Mouse (Mus musculus) frontal cortex, postnatal 14 days (tissue): Measurements from ENCODE around the gene Ccdc102a.

Source experiments
- DNase-seq, 2 experiments: peaks; one replicate each; pipeline ENCODE4 v3.0.0; 2022; ENCODE audit warnings: low spot score in 2 of 2

The Ccdc102a gene

DNA sequence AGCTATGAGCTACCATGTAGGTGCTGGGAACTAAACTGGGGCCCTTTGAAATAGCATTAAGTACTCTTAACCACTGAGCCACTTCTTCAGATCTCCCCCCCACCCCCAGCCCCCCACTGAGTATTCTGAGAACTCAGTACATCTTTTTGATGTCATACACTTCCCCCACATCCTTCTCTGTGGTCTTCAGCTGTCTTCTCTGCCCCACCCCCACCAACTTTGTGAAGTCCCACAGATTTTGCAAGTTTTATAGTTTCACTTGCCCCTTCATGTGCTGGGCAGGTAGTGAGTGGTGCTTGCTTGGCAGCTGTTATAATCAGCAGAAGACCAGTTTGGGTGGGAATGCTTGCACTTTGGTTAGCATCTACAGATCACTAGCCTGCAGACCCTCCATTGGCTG, 1.4 kb upstream of the Ccdc102a start:
- no peak for DNase-seq

DNA sequence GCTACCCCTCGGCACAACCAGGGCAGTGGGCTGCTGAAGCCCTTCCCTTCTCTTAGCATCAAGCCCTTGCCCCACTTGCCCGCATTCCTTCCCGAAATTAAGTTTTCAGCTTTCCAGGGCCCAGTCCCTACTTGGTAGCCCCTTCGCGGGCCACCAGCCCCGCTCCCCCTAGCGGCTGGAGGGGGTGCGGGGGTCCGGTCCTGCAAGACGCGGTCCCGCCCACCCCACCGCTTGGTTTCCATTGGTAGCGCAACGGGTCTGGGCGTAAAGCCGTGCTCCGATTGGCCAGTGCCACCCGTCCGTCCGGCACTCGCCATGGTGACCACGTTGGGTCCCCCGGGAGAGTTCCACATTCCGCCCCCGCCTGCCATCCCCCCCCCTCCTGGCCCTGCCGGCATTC, 546 bp downstream of the Ccdc102a start:
- DNase-seq = peak; percentile 76 to 78

DNA sequence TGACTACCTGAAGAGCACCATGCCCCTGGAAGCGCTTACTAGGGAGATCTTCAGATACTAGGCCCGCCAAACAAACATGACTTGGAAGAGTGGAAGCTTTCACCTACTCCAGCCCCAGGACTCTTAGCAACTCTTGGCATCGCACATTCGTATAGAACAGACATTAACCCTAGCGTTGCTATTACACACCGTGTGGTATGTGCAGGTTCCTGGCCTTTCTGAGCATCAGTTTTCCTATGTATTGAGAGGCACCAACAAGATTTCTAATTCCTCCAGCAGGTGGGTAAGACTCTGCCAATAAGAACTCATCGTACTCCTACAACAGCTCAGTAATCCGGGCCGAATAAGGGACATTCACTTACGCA, 956 bp downstream of the Ccdc102a start:
- DNase-seq = no peak

DNA sequence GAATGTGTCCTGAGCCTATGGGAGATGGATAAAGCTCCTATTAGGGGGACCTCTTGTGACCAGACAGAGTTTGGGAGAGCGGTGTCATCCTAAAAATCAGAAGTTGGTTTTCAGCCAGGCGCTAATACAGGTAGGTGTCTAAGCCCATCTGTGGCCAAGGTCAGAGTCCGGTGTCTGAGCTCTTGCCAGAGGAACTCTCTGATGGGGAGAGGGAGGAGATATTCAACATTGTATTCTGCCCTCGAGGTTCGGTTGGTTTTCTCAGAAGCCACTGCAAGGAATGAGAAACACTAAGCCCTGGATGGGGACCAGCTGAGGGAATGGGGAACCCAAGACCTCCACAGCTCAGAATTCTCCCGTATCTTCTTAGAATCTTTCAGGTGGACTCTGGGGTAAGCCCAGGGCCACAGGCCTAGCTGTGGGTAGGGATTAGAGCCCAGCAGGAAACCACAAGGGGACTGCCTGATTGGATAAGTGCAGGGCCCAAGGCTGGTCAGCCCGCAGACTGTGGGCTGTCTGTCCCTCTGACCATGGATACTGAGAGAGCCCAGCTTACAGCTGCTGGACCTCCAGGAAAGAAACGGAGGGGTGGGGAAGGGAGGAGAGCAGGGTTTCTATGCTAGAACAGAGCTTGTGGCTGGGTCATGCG, 1.5 kb downstream of the Ccdc102a start:
- no peak for DNase-seq

DNA sequence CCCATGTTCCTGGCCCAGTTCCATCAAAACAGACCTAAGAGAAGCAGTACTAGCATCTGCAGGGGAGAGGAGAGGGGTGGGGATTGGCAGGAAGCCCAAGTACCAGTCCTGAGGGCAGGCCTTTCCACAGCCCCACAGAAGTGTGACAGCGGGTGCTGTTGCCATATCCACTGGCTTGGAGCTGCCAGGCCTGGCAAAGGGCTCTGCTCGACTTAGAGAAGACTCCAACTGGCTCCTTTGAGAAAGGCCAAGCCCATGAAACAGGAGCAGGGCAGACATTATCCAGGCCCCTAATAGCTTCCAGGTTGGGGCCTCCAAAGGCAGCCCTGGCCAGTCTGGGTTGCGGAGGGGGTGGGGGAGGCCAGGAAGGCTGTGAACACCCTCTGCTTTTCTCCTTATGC, 3.2 kb downstream of the Ccdc102a start:
- no peak for DNase-seq

DNA sequence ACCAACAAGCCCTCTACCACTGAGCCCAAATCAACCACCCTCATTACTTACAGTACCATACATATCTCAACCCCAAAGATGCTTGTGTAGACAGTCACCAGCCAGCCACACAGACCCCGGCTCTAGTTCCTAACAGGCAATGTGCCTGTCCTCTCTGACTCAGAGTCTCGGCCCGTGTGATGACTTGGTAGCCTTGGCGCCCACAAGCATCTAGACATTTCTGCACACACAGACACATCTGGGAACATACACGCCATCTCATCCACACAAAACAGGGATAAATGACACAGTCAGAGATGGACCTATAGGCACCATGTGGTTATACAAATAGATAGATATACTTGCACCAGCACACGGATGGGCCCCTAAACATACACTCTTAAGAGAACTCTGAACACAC, 3.6 kb downstream of the Ccdc102a start:
- no peak for DNase-seq

DNA sequence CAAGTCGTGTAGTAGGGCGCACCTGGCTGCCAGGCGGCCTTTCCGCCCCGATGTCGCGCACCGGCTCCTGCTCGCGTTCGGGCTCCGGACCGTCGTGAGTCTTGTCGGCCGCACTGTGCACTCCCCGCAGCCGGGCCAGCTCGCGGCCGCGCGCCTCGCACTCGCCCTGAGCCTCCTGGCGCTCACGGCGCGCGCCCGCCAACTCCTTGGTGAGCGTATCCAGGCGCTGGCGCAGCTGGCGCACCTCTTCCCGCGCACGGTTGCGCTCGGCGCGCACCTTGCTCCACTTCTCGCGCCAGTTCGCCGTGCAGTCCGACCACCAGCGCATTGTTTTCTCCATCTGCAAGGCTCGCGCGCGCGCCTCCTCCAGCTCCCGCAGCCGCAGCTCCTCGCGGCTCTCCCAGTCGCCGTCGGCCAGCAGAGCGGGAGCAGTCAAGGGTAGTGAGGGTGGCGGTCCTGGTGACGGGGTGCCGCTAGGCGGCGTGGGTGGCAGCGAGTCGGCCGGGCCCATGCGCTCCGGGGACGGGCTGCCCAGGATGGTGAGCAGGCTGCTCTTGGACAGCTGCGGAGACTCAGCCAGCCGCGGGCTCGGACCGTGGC, 4.7 kb downstream of the Ccdc102a start:
- peak in 1 of 2 experiments; percentile 39 for DNase-seq

DNA sequence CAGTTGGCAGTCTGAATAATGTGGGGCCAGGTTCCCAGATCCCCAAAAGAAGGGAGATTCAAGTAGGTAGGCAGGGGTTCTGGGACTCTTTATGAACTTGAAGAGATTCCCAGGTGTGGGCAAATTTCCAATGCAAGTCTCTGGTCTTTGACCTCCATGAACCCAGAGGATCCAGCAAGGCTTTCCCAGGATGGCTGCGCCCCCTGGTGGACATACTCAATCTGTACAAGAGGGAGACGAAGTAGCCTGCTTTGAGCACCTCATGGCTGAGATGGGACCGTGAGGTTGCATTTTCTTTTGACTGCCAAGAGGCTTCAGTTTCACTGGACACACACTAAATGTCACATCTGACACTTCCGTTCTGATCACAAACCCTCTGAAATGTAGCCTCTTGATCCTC, 9.1 kb downstream of the Ccdc102a start:
- DNase-seq = peak in 1 of 2 experiments; percentile 64

DNA sequence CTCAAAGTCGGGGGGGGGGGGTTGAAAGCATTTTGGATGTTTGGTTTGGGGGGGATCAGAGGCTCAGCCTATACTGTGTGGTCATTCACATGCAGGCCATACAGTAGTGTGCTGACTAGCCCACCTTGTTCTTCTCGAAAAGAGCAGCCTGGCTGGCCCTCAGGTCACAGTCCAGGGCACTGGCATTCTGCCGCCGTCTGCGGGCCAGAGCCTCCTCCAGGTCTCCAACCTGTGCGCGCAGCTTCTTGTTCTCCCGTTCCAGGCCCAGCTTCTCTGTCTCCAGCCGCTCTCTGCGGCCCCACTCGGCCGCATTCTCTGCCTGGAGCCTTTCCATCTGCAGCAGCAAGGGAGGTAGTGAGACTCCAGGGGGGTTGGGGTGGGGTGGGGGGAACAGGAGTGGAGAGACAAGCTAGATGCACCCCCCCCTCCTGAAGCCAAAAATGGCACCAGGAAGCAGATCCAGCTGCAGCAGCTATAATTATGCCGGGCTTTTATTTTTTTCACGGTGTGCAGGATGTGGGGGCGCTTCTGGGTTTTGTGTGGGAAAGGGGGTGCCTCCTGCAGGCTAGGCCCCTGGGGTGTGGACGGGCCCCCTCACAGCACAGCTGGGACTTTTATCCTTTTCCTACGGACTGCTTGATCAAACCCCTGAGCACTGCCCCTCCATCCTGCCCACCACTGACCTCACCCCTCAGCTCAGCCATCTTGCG, 10.2 kb downstream of the Ccdc102a start:
- no peak for DNase-seq

DNA sequence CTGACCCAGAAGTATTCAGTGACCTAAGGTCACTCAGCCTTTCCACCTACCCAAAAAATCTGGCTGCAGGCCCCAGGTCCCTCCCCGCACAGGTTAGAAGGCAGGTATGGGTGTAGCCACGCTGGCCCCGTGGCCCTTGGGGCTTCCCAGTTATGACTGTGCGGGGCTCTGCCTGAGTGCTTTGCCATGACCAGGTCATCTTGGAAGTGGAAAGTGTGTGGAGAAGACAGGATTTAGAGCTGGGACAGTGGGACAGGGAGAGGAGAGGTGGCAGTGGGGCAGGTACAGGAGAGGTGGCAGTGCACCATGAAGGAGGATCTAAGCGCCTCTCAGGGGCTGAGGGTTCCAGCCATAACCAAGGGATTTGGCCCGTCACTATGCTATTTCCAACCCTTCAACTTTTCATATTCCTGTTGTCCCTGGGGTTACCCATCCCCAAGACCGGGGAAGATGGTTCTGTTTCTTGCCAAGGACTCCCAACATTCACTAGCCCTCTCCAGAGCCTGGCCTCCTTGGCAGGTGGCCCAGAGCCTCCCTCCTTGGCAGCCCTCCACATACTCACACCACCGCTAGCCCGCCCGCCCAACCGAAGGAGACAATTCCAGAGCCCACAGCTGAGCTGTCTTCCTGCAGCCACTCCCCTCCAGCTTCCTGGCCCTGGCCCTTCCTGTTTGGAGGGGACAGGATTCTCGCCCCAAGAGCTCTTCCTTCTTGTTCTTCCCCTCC, 13.3 kb downstream of the Ccdc102a start:
- peak; percentile 56 to 60 for DNase-seq

DNA sequence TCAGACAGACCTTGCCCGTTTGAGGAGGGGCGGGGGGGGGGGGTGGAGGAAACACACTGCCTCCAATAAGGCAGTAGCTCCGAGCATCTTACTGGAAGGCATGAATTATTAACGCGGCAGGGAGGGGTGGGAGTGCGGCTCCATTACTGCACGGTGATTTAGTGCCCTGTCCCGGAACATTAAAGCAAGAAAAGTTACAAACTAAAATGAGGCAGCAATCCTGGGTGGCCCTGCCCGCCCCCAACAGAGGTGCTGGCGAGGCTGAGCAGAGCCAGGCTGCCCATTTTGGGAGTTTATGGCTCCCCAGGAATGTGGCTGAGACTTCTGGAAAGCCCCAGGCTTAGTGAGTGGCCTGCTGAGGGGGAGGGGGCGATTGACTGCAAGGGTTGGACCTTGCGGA, 14.2 kb downstream of the Ccdc102a start:
- DNase-seq = no peak

DNA sequence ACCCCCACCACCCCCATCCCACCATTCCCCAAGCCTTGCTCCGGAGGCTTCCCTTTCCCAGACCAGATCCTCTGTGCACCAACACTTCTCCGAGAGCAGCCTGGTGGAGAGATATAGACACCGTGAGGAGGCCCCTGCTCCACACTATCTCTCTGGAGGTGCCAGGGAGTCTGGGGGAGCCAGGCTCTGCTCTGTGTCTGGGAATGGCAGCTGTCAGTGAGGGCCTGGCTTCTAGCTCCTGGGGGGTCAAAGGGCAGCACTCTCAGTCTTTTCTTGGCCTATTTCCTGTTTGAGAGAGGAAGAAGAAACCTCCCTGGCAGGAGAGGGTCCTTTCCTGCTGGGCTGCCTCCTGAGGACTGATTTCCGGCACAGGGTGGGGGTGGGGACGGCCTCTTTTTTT, 16.9 kb downstream of the Ccdc102a start:
- DNase-seq = no peak

DNA sequence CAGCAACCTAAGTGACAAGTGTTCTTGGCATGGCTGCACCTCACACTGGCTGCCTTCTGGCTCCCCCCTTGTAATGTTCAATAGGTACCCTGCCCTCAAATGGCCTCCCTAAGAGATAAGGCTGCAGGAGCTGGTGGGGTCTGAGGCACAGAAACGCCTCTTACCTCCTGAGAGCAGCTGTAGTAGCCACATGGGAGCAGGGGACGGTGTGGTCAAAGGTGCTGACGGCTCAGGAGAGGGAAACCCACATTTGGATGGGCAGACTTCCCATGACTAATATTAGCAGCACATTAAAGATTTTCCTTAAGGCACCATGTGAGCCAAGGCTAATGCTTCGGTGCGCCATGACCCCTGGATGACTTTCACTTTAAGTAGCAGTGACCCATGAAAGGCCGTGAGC, 17.3 kb downstream of the Ccdc102a start:
- no peak for DNase-seq

DNA sequence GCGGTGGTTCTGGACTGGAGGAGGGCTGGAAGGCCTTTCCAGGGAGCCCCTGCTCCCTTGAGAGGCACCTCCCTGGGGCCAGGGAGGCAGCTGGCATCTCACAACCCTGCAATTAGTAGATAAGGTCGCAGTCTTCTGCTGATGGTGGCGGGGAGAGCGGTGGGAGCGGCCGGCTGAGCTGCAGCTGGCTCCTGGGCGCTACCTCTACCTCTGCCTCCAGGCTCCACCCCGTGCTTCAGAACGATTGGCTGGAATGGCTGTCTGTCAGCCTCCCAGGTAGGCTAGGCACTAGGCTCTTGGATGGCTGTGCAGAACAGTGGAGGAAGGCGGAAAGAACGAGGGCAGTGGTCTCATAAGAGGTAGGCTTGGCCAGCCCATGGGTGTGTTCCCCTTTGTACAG, 18.6 kb downstream of the Ccdc102a start:
- no peak for DNase-seq

DNA sequence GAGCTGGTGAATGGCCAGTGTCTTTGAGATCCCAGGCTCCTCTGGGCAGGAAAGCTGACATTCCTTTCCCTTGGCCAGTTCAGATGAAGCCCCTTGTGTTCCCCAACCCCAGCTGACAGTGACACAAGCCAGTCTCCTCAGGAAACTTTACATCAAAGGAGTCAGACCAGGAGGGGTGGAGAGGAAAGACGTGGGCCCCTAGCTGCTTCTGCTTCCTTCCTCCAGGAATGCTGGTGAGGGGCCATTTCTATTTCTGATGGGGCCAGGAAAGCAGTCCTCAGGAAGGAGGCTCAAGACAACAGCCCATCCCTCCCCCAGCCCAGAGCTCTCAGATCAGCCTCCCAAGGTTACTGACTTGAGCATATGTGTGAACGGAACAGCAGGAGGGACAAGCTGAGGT, 25.0 kb downstream of the Ccdc102a start:
- no peak for DNase-seq

DNA sequence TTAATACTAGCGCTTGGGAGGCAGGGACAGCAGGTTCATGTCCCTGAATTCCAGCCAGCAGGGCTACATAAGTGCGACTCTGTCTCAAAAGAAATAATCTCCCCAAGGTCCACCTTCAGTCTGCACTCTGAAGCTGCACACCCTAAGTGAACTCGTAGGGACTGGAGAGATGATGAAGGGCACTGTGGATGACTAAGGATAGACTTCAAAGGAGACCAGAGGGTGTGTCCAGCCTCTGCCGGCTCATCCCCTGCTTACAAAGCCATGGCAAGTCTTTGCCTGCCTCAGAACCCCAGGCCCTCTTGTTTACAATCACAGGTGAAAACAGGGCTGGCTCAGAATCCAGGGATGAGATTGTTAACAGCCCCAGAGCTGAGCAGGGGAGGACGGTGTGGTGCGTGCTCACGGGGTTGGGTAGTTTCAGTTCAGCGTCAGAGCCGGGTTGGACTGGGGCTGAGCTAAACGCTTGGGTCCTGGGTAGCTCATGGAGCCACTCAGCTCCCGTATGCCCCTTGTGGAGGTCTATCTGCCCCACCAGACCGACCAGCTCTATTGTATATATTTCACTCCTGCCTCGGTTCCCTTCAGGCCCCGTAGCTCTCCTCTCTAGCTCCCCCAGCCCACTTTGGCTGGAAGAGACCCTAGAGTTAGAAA, 29.4 kb downstream of the Ccdc102a start:
- DNase-seq = no peak

DNA sequence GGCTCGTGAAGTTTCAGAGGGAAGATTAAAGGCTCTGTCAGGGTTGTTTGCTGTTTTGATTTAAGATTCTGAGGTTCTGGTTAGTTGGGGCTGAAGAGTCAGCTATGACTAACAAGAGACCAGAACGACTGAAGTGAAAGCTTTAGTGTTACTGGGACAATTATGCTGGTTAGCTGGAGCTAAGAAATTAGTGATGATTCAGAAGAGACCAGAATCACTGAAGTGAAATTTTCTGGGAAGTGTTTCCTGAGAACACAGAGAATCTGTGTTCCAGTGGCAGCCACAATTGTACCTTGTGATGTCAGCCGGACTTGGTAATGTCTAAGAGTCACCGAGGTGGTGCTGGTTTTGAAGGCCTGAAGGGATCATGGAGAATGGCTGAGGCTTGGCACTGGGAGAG, 37.2 kb downstream of the Ccdc102a start:
- no peak for DNase-seq

DNA sequence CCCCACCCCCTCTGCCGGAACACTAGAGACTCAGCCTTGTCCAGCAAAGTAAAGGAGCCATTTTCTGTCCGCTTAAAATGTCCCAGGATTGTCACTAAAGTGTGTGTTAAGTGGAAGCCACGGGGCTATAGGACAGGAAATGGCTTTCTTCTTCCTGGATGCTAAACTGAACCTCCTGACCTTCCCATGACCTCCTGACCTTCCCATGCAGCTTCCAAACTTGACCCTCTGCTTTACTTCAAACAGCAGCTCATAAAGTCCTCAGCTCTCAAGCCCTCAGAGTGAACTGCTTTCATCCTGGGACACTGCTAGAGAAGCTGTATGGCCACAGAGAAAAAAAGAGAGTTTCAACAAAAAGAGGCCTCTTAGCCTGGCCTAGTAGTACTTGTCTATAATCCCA, 41.1 kb downstream of the Ccdc102a start:
- DNase-seq = no peak

DNA sequence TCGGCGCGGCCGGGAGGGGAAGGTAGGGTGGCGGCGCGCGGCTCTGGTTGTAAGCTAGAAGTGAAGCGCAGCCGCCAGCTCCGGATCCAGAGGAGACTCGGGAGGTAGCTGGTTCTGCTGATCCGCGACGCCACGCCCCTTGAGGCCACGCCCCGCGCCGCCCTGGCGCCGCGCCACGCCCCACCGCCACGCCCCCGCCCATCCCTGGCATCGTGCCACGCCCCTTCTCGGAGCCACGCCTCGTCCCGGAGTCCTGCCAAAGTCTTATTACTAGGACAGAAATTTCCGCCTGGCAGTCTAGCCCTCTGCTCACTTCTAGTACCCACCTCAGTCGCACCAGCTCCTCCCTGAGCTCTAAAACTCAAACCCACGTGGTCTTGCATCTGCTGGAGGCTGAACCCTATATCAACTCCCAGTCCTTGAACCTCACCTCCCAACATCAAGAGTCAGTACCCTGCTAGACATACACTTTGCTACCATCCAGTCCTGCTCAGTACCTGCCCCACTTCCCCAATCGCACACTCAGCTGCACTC, 41.6 kb downstream of the Ccdc102a start, which contains the start of gene Dok4:
Gene Dok4, minus strand, starts transcription at position 134 of the 534 bp plus-strand sequence.
- DNase-seq = peak in 1 of 2 experiments; percentile 36

DNA sequence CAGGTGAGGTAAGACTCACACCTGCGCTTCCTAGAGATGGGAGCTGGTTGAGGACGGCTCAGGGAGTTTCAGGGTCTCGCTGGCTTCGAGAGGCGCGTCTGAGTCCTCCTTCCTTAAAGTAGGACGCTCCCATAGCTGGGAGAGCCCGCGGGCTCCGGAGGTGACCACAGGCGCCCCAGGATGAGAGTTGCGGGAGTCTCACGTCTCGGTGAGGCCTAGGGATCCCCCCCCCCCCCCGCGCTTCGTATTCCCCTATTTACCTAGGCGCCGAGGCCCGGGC, 42.1 kb downstream of the Ccdc102a start:
- DNase-seq = no peak

DNA sequence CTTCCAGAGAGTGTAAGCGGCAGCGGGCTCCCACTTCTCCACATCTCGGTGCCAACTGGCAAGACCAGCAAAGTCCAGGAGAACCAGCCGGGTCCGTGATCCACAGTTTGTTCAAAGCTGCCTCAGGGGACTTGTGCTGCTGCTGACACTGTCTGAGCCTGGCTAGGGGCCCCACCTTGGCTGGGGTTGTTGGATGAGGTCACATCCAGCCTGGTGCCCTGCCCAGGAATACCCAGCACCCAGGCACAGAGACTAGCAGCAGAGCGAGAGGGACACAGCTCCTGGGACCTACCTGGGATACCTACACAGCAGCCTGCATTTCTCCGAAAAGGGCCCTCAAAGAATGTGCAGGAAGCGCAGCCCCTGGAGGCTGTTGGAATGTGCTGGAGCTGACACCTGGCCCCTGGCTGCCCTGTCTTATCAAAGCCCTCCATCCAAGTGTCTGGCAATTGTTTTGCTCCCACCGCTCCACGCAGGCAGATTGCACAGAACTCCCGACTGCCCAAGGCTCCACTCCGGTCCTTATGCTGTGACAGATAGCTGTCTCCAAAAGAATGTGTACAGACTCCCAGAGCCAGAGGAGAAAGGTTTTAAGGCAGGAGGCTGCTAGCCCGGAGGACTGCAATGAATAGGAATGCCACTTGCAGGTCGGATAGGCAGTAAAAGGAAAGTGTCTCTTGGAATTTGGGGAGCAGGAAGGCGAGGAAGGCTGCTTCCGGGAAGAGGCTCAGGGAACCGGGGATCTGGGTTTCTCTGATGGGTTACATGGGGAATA, 42.6 kb downstream of the Ccdc102a start:
- no peak for DNase-seq
